Mouse (Mus musculus) mouse trophoblast stem cell (cell line): Measurements from ENCODE around the gene Khdc1a.

Experiments
- in situ Hi-C, 2 experiments: fragments of 300-500 bp; cut with MseI, MboI; formaldehyde crosslinking; loops; 2 replicates in 1 of 2; 3 replicates in 1 of 2; pipeline ENCODE4 v1.15.1; 2025

Gene Khdc1a

DNA sequence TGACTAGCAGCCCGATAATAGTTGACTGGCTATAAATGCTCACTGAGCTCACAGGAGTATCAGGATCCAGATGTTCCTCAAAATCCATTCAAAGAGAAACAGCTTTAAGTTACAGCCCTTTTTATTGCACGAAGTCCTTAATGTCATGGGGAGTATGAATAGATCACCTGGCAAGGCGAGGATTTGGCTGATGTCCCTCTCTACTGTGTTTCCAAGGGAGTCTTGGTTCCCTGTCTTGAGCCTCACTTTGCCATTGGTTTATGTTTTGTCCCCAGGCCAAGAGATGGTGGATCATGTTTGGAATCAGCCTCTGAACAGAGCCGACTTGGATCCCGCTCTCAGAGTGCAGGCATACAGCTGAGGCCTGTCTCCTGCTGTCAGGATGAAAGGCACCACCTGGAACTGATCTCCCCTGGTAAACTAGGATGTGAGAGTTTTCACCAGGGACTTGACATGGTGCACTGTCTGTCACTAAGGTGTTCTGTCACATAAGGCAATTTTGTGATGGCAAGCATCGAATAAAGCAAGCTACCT is 41.8 kb downstream of the Khdc1a start:
- in situ Hi-C loops: no loop called here
